Mouse (Mus musculus): ENCODE measurements around the gene Btbd9. TPM values are rescaled to one million over a fixed set of nuclear protein-coding genes. Genes with fewer than 3 reads are reported as not detected.

The Btbd9 gene
- polyA plus RNA-seq, 1 experiment: 31.2 TPM

DNA sequence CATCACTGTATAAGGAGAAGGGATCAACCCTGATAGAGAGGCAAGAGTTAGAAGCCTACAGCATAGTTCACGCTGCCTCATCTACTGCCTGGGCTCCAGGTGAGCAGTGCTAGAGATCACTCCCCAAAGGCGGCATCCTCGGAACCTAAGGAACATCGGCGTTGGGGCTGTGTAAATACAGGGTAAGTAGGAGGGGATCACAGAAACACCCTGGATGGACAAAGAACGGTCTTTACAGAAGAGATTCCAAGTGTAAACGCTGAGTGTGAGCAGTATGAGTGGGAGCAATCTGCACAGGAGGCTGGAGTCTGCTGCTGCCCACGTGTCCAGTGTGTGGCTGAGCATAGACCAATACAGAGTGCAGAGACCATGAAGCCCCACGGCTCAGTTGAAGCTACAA is 190.0 kb downstream of the Btbd9 start:
- TF ChIP-seq POLR2A (IDR thresholded peaks at IDR 0.05; ENCODE audit: low read depth, low read length) (no peak), CTCF (IDR thresholded peaks at IDR 0.05; ENCODE audit: extremely low read depth, insufficient read length, insufficient replicate concordance, low read depth, low read length) (no peak)
- Histone ChIP-seq H3K4me1 (ENCODE audit: control insufficient read depth, insufficient read depth, insufficient read length, low read length) (no peaks in the 10 kb centered on the region), H3K27ac (ENCODE audit: insufficient read depth, low read depth, low read length) (no peak overlapping the region), H3K27me3 (ENCODE audit: control insufficient read depth, insufficient read depth, low read length) (no peaks in the 10 kb centered on the region), H3K36me3 (ENCODE audit: control insufficient read depth, insufficient read depth, low read length) (no peaks in the 10 kb centered on the region), H3K4me3 (ENCODE audit: low read depth, low read length) (no peak overlapping the region)
- 86% methylated on average over 9 of the region's 9 CpGs for WGBS

DNA sequence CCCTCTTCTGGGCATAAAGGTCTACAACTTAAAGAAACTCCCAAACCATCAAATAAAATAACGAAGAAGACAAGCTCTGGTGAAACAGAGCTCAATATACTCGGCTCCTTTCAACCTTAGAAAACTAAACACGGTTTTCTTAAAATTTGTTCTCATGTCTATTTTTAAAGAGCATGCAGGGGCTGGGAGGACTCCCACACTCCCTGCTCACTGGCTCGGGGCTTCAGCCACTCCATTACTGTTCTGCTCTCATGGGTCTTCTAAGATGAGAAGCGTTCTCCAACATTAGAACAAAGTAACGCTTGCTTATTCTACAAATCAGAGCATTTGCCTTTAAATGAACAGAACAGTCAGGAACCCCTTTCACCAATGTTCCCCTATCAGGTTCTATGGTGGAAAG is 192.6 kb downstream of the Btbd9 start:
- 91% methylated on average over 6 of the region's 6 CpGs for WGBS
- TF ChIP-seq POLR2A (IDR thresholded peaks at IDR 0.05; ENCODE audit: low read depth, low read length) (no peak), CTCF (IDR thresholded peaks at IDR 0.05; ENCODE audit: extremely low read depth, insufficient read length, insufficient replicate concordance, low read depth, low read length) (no peak)
- H3K4me1 ChIP-seq (ENCODE audit: control insufficient read depth, insufficient read depth, insufficient read length, low read length): no peaks in the 10 kb centered on the region

DNA sequence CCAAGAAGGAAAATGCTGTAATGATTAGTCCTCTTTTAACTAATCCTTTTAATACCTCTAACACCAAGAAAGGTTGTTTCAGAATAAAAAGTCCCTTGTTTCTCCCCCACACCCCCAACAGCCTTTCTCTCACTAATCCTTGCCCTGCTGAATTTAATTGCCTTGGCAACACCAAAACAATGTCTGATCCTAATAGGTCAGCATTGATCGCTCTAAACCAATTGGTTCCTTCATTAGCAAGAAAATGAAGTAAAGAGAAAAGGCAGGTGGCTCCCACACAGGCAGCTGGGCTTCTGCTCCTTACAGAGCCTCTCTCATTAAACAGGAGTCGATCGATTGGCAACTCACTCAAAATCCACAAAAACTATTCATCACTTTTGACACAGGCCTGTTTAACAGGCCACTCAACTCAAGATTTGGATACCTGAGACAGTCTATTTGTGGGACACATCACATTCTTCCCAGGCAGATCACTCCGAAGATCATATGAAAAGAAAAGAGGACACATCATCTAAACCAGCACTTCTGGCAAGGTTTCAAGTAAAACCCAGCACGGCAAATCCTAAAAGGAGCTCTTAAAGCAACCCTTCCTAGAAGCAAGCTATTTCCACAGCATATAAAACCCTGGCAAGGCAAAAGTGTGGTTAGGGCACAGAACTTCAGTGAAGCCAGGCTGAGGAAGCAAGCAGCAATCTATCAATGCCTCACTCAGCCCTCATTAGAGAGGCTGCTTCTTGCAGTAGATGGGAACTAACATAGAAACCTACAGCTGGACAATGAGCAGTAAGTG is 197.9 kb downstream of the Btbd9 start:
- Histone ChIP-seq H3K36me3 (ENCODE audit: control insufficient read depth, insufficient read depth, low read length) (no peaks in the 10 kb centered on the region), H3K27ac (ENCODE audit: insufficient read depth, low read depth, low read length) (no peak overlapping the region), H3K4me1 (ENCODE audit: control insufficient read depth, insufficient read depth, insufficient read length, low read length) (no peaks in the 10 kb centered on the region), H3K4me3 (ENCODE audit: low read depth, low read length) (no peak overlapping the region), H3K27me3 (ENCODE audit: control insufficient read depth, insufficient read depth, low read length) (no peaks in the 10 kb centered on the region)
- TF ChIP-seq POLR2A (IDR thresholded peaks at IDR 0.05; ENCODE audit: low read depth, low read length): no peak
- no peak for TF ChIP-seq CTCF (IDR thresholded peaks at IDR 0.05; ENCODE audit: extremely low read depth, insufficient read length, insufficient replicate concordance, low read depth, low read length)
- WGBS: 67% methylated on average over 5 of the region's 5 CpGs

More for the DNA sequence above, 192.6 kb downstream of the Btbd9 start:
- no peaks in the 10 kb centered on the region for H3K36me3 ChIP-seq (ENCODE audit: control insufficient read depth, insufficient read depth, low read length)
- H3K27me3 ChIP-seq (ENCODE audit: control insufficient read depth, insufficient read depth, low read length): no peaks in the 10 kb centered on the region
- no peak overlapping the region for H3K4me3 ChIP-seq (ENCODE audit: low read depth, low read length)
- no peak overlapping the region for H3K27ac ChIP-seq (ENCODE audit: insufficient read depth, low read depth, low read length)

DNA sequence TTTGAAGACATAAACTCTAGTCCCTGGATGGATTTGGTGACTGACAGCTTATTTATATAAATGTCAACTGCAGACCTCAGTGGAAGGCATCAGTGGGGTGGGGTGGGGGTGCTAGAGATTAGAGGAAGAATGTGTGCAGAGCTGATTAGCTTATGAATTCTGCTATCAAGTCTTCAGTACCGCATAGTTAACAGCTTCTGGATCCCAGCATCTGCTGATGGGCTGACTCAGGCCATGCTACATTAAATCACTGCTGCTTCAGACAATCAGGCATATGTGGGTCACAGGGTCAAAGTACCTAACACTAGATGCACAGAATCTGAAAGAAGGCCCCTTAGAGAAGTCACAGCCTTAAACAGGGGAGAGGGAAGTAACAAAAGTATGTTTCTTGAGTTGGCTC is 198.5 kb downstream of the Btbd9 start:
- H3K4me3 ChIP-seq (ENCODE audit: low read depth, low read length): no peak overlapping the region
- no peaks in the 10 kb centered on the region for H3K27me3 ChIP-seq (ENCODE audit: control insufficient read depth, insufficient read depth, low read length)
- WGBS: 59% methylated on average over 1 of the region's 1 CpGs
- no peaks in the 10 kb centered on the region for H3K4me1 ChIP-seq (ENCODE audit: control insufficient read depth, insufficient read depth, insufficient read length, low read length)
- H3K36me3 ChIP-seq (ENCODE audit: control insufficient read depth, insufficient read depth, low read length): no peaks in the 10 kb centered on the region
- H3K27ac ChIP-seq (ENCODE audit: insufficient read depth, low read depth, low read length): no peak overlapping the region
- TF ChIP-seq POLR2A (IDR thresholded peaks at IDR 0.05; ENCODE audit: low read depth, low read length): no peak
- no peak for TF ChIP-seq CTCF (IDR thresholded peaks at IDR 0.05; ENCODE audit: extremely low read depth, insufficient read length, insufficient replicate concordance, low read depth, low read length)

DNA sequence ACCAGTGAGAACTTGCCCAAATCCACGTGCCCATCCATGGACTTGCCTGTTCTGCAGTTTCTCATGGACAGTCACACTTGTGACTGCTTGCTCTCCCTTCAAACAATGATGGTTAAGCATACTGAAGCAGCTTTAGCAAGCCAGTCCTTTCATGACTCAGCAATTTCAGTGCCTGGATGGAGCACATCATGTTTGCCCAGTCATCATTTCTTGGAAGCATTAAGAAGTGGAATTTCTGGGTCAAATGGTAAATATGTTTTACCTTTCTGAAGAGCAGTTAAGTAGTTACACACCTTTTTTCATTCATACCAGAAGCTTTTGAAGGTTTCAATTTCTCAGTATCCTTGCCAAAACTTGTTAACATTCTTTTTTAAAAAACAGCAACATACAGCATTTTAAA is 201.2 kb downstream of the Btbd9 start:
- WGBS: 95% methylated on average over 1 of the region's 1 CpGs
- H3K4me3 ChIP-seq (ENCODE audit: low read depth, low read length): no peak overlapping the region
- H3K36me3 ChIP-seq (ENCODE audit: control insufficient read depth, insufficient read depth, low read length): 0 out of 2 replicates have a peak, but pooled peaks cover 2% of the 10 kb centered on the region
- H3K4me1 ChIP-seq (ENCODE audit: control insufficient read depth, insufficient read depth, insufficient read length, low read length): no peaks in the 10 kb centered on the region
- no peak for TF ChIP-seq POLR2A (IDR thresholded peaks at IDR 0.05; ENCODE audit: low read depth, low read length)
- no peak for TF ChIP-seq CTCF (IDR thresholded peaks at IDR 0.05; ENCODE audit: extremely low read depth, insufficient read length, insufficient replicate concordance, low read depth, low read length)
- no peaks in the 10 kb centered on the region for H3K27me3 ChIP-seq (ENCODE audit: control insufficient read depth, insufficient read depth, low read length)
- no peak overlapping the region for H3K27ac ChIP-seq (ENCODE audit: insufficient read depth, low read depth, low read length)

DNA sequence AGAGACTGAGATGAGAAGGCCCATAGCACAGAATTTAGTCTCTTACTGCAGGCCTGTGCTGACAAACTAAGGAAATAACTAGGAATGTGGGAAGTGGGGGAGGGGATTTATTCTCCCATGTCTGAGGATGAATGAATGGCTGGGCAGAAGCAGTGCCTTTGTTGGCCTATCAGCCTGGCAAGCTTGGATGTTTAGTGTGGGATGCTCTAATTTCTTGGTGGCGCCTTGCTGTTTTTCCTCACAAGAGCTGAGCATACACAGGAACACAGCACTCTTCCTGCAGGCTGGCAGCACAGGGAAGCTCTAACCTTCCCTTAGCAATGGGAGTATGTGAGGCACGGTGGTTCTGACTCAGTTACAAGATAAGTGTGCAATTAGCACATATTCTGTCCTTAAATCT is 207.7 kb downstream of the Btbd9 start:
- 0 out of 2 replicates have a peak, but pooled peaks cover 2% of the 10 kb centered on the region for H3K36me3 ChIP-seq (ENCODE audit: control insufficient read depth, insufficient read depth, low read length)
- H3K27me3 ChIP-seq (ENCODE audit: control insufficient read depth, insufficient read depth, low read length): no peaks in the 10 kb centered on the region
- no peaks in the 10 kb centered on the region for H3K4me1 ChIP-seq (ENCODE audit: control insufficient read depth, insufficient read depth, insufficient read length, low read length)
- no peak overlapping the region for H3K4me3 ChIP-seq (ENCODE audit: low read depth, low read length)
- H3K27ac ChIP-seq (ENCODE audit: insufficient read depth, low read depth, low read length): no peak overlapping the region
- WGBS: 75% methylated on average over 2 of the region's 2 CpGs
- TF ChIP-seq CTCF (IDR thresholded peaks at IDR 0.05; ENCODE audit: extremely low read depth, insufficient read length, insufficient replicate concordance, low read depth, low read length) (no peak), POLR2A (IDR thresholded peaks at IDR 0.05; ENCODE audit: low read depth, low read length) (no peak)

DNA sequence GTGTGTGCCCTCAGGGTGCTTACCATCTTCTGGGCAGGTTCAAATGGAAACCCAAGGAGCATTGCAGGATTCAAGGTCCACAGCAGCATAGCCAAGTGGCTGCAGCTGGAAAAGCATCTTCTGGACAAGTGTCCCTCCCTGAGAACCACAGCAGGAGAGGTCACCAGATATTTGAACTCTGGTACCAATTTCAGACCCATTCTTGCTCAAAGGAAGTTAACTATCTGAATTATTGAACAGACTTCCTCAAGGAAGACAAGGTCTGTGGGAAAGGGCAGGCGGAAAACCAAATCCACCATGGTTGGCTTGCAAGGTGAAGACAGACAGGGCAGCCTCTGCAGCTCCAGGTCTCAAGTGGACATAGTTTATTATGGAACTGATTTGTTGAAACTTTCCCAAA is 211.6 kb downstream of the Btbd9 start:
- H3K27ac ChIP-seq (ENCODE audit: insufficient read depth, low read depth, low read length): no peak overlapping the region
- peaks cover 8% of the 10 kb centered on the region; the same call in 1 of the 2 replicates for H3K4me1 ChIP-seq (ENCODE audit: control insufficient read depth, insufficient read depth, insufficient read length, low read length)
- TF ChIP-seq CTCF (IDR thresholded peaks at IDR 0.05; ENCODE audit: extremely low read depth, insufficient read length, insufficient replicate concordance, low read depth, low read length): no peak
- TF ChIP-seq POLR2A (IDR thresholded peaks at IDR 0.05; ENCODE audit: low read depth, low read length): no peak
- H3K36me3 ChIP-seq (ENCODE audit: control insufficient read depth, insufficient read depth, low read length): no peaks in the 10 kb centered on the region
- H3K27me3 ChIP-seq (ENCODE audit: control insufficient read depth, insufficient read depth, low read length): no peaks in the 10 kb centered on the region
- WGBS: 94% methylated on average over 1 of the region's 1 CpGs
- H3K4me3 ChIP-seq (ENCODE audit: low read depth, low read length): no peak overlapping the region

Measured in small intestine, adult 2 months (tissue).